Mouse (Mus musculus): ENCODE measurements around the gene Krt9. TPM values are rescaled to one million over a fixed set of nuclear protein-coding genes. Genes with fewer than 3 reads are reported as not detected.

The Krt9 gene
- total and polyA plus RNA-seq, 2 experiments from 2014 or later: not detected

DNA sequence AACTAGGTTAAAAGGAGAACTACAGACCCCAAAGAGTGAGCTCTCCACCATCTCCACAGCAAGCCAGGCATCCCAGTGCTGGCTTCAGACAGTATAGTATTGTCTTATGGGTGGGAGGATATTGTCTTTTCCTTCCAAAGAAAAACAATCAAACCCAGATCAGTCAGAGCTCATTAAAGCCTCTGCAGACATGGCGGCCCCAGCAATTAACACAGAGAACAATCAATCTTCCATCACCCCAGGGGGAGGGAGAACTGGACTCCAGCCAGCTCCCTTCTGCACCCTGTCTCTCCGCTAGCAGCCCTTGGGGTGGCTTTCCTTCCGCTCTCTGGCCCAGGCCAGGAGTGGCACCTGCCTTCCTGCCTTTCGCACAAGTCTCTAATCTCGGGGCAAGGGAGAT is 55.4 kb downstream of the Krt9 start:
- Histone ChIP-seq H3K36me3 (ENCODE audit: insufficient read depth, low read length) (no peaks in the 10 kb centered on the region), H3K9me3 (ENCODE audit: low read length) (no peaks in the 10 kb centered on the region), H3K4me2 (ENCODE audit: low read depth, low read length, poor library complexity, severe bottlenecking) (no peak overlapping the region), H3K9ac (replicated peaks; ENCODE audit: low read length, poor library complexity, severe bottlenecking) (no peak overlapping the region), H3K4me1 (ENCODE audit: insufficient read depth, low read length) (no peaks in the 10 kb centered on the region), H3K4me3 (ENCODE audit: low read depth, low read length) (no peak overlapping the region), H3K27ac (ENCODE audit: low read depth, low read length) (no peak overlapping the region), H3K27me3 (ENCODE audit: insufficient read depth, low read length) (no peaks in the 10 kb centered on the region)
- DNase-seq (ENCODE audit: low spot score) (no peak), ATAC-seq (ENCODE audit: low FRiP score) (no peak)
- no peak for TF ChIP-seq CTCF (IDR thresholded peaks at IDR 0.05)
- 36% methylated on average over 5 of the region's 5 CpGs for WGBS

Other genes starting within 250 kb of the Krt9 start
- gene Krtap9-5, start 244.8 kb downstream of the Krt9 start, total RNA-seq (2014; rRNA removed): not detected in 2 replicates
- not detected in 2 replicates for gene Krtap9-5, start 244.8 kb downstream of the Krt9 start, polyA plus RNA-seq (2015; fragmentation: Nextera tagmentation; extraction: Ambion mirVana)
- gene Krtap29-1, start 214.2 kb downstream of the Krt9 start, total RNA-seq (2014; rRNA removed): not detected in 2 replicates
- gene Krtap29-1, start 214.2 kb downstream of the Krt9 start, polyA plus RNA-seq (2015; fragmentation: Nextera tagmentation; extraction: Ambion mirVana): not detected in 2 replicates
- gene Krtap16-1, start 206.6 kb downstream of the Krt9 start, total RNA-seq (2014; rRNA removed): not detected in 2 replicates
- not detected in 2 replicates for gene Krtap16-1, start 206.6 kb downstream of the Krt9 start, polyA plus RNA-seq (2015; fragmentation: Nextera tagmentation; extraction: Ambion mirVana)
- 0.22 and 1.4 TPM in 2 replicates for gene Krtap17-1, start 199.3 kb downstream of the Krt9 start, total RNA-seq (2014; rRNA removed)
- 1.7 TPM in 2 replicates for gene Krtap17-1, start 199.3 kb downstream of the Krt9 start, polyA plus RNA-seq (2015; fragmentation: Nextera tagmentation; extraction: Ambion mirVana)
- not detected in 2 replicates for gene Krt33a, start 177.0 kb downstream of the Krt9 start, total RNA-seq (2014; rRNA removed)
- gene Krt33a, start 177.0 kb downstream of the Krt9 start, polyA plus RNA-seq (2015; fragmentation: Nextera tagmentation; extraction: Ambion mirVana): not detected in 2 replicates
- gene Krt33b, start 163.4 kb downstream of the Krt9 start, total RNA-seq (2014; rRNA removed): not detected in 2 replicates
- 0.13 and 0.25 TPM in 2 replicates for gene Krt33b, start 163.4 kb downstream of the Krt9 start, polyA plus RNA-seq (2015; fragmentation: Nextera tagmentation; extraction: Ambion mirVana)
- not detected in 2 replicates for gene Krt34, start 151.7 kb downstream of the Krt9 start, total RNA-seq (2014; rRNA removed)
- not detected in 2 replicates for gene Krt34, start 151.7 kb downstream of the Krt9 start, polyA plus RNA-seq (2015; fragmentation: Nextera tagmentation; extraction: Ambion mirVana)
- gene Krt31, start 142.7 kb downstream of the Krt9 start, total RNA-seq (2014; rRNA removed): 0.93 TPM in 1 of 2 replicates, not detected in the other
- gene Krt31, start 142.7 kb downstream of the Krt9 start, polyA plus RNA-seq (2015; fragmentation: Nextera tagmentation; extraction: Ambion mirVana): not detected in 2 replicates
- gene Krt32, start 105.0 kb downstream of the Krt9 start, total RNA-seq (2014; rRNA removed): not detected in 2 replicates
- gene Krt32, start 105.0 kb downstream of the Krt9 start, polyA plus RNA-seq (2015; fragmentation: Nextera tagmentation; extraction: Ambion mirVana): not detected in 2 replicates
- gene Krt35, start 97.0 kb downstream of the Krt9 start, total RNA-seq (2014; rRNA removed): 0.60 TPM in 1 of 2 replicates, not detected in the other
- 0.10 TPM in 1 of 2 replicates, not detected in the other for gene Krt35, start 97.0 kb downstream of the Krt9 start, polyA plus RNA-seq (2015; fragmentation: Nextera tagmentation; extraction: Ambion mirVana)
- 0.44 TPM in 1 of 2 replicates, not detected in the other for gene Krt36, start 87.6 kb downstream of the Krt9 start, total RNA-seq (2014; rRNA removed)
- gene Krt36, start 87.6 kb downstream of the Krt9 start, polyA plus RNA-seq (2015; fragmentation: Nextera tagmentation; extraction: Ambion mirVana): not detected in 2 replicates
- gene Krt13, start 71.7 kb downstream of the Krt9 start, total RNA-seq (2014; rRNA removed): not detected in 2 replicates
- gene Krt13, start 71.7 kb downstream of the Krt9 start, polyA plus RNA-seq (2015; fragmentation: Nextera tagmentation; extraction: Ambion mirVana): not detected in 2 replicates
- 0.33 and 6.0 TPM in 2 replicates for gene Krt15, start 57.3 kb downstream of the Krt9 start, total RNA-seq (2014; rRNA removed)
- 0.22 and 0.43 TPM in 2 replicates for gene Krt15, start 57.3 kb downstream of the Krt9 start, polyA plus RNA-seq (2015; fragmentation: Nextera tagmentation; extraction: Ambion mirVana)
- gene Krt19, start 44.6 kb downstream of the Krt9 start, total RNA-seq (2014; rRNA removed): 1.6 and 5.4 TPM in 2 replicates
- 6.5 and 8.1 TPM in 2 replicates for gene Krt19, start 44.6 kb downstream of the Krt9 start, polyA plus RNA-seq (2015; fragmentation: Nextera tagmentation; extraction: Ambion mirVana)
- gene Krt14, start 14.3 kb upstream of the Krt9 start, total RNA-seq (2014; rRNA removed): 0.42 and 9.5 TPM in 2 replicates
- 0.54 and 0.75 TPM in 2 replicates for gene Krt14, start 14.3 kb upstream of the Krt9 start, polyA plus RNA-seq (2015; fragmentation: Nextera tagmentation; extraction: Ambion mirVana)
- gene Krt16, start 55.7 kb upstream of the Krt9 start, total RNA-seq (2014; rRNA removed): not detected in 2 replicates
- gene Krt16, start 55.7 kb upstream of the Krt9 start, polyA plus RNA-seq (2015; fragmentation: Nextera tagmentation; extraction: Ambion mirVana): not detected in 2 replicates
- 0.52 and 5.5 TPM in 2 replicates for gene Krt17, start 67.8 kb upstream of the Krt9 start, total RNA-seq (2014; rRNA removed)
- 1.2 and 1.5 TPM in 2 replicates for gene Krt17, start 67.8 kb upstream of the Krt9 start, polyA plus RNA-seq (2015; fragmentation: Nextera tagmentation; extraction: Ambion mirVana)
- 0.27 TPM in 1 of 2 replicates, not detected in the other for gene Krt42, start 76.6 kb upstream of the Krt9 start, total RNA-seq (2014; rRNA removed)
- gene Krt42, start 76.6 kb upstream of the Krt9 start, polyA plus RNA-seq (2015; fragmentation: Nextera tagmentation; extraction: Ambion mirVana): not detected in 2 replicates
- gene Eif1, start 126.6 kb upstream of the Krt9 start, total RNA-seq (2014; rRNA removed): 84.7 and 117 TPM in 2 replicates
- 1,241 and 1,297 TPM in 2 replicates for gene Eif1, start 126.6 kb upstream of the Krt9 start, polyA plus RNA-seq (2015; fragmentation: Nextera tagmentation; extraction: Ambion mirVana)
- gene Gast, start 141.2 kb upstream of the Krt9 start, total RNA-seq (2014; rRNA removed): not detected in 2 replicates
- 1.1 and 2.2 TPM in 2 replicates for gene Gast, start 141.2 kb upstream of the Krt9 start, polyA plus RNA-seq (2015; fragmentation: Nextera tagmentation; extraction: Ambion mirVana)
- gene Hap1, start 162.9 kb upstream of the Krt9 start, total RNA-seq (2014; rRNA removed): 743 and 796 TPM in 2 replicates
- 597 and 631 TPM in 2 replicates for gene Hap1, start 162.9 kb upstream of the Krt9 start, polyA plus RNA-seq (2015; fragmentation: Nextera tagmentation; extraction: Ambion mirVana)
- 133 and 156 TPM in 2 replicates for gene Jup, start 204.5 kb upstream of the Krt9 start, total RNA-seq (2014; rRNA removed)
- 69.7 and 75.5 TPM in 2 replicates for gene Jup, start 204.5 kb upstream of the Krt9 start, polyA plus RNA-seq (2015; fragmentation: Nextera tagmentation; extraction: Ambion mirVana)
- gene P3h4, start 221.6 kb upstream of the Krt9 start, total RNA-seq (2014; rRNA removed): 24.4 and 26.0 TPM in 2 replicates
- 23.4 and 23.7 TPM in 2 replicates for gene P3h4, start 221.6 kb upstream of the Krt9 start, polyA plus RNA-seq (2015; fragmentation: Nextera tagmentation; extraction: Ambion mirVana)
- 29.0 and 33.9 TPM in 2 replicates for gene Fkbp10, start 222.5 kb upstream of the Krt9 start, total RNA-seq (2014; rRNA removed)
- 19.9 and 21.8 TPM in 2 replicates for gene Fkbp10, start 222.5 kb upstream of the Krt9 start, polyA plus RNA-seq (2015; fragmentation: Nextera tagmentation; extraction: Ambion mirVana)
- gene Nt5c3b, start 248.6 kb upstream of the Krt9 start, total RNA-seq (2014; rRNA removed): 57.2 and 58.5 TPM in 2 replicates
- gene Nt5c3b, start 248.6 kb upstream of the Krt9 start, polyA plus RNA-seq (2015; fragmentation: Nextera tagmentation; extraction: Ambion mirVana): 111 and 113 TPM in 2 replicates
- gene Klhl10, start 248.7 kb upstream of the Krt9 start, total RNA-seq (2014; rRNA removed): 0.22 and 0.61 TPM in 2 replicates
- gene Klhl10, start 248.7 kb upstream of the Krt9 start, polyA plus RNA-seq (2015; fragmentation: Nextera tagmentation; extraction: Ambion mirVana): 0.45 and 0.65 TPM in 2 replicates

Data from midbrain, postnatal 0 days (tissue).